Mouse (Mus musculus): Measurements from ENCODE around the gene Pcnx.

DNA sequence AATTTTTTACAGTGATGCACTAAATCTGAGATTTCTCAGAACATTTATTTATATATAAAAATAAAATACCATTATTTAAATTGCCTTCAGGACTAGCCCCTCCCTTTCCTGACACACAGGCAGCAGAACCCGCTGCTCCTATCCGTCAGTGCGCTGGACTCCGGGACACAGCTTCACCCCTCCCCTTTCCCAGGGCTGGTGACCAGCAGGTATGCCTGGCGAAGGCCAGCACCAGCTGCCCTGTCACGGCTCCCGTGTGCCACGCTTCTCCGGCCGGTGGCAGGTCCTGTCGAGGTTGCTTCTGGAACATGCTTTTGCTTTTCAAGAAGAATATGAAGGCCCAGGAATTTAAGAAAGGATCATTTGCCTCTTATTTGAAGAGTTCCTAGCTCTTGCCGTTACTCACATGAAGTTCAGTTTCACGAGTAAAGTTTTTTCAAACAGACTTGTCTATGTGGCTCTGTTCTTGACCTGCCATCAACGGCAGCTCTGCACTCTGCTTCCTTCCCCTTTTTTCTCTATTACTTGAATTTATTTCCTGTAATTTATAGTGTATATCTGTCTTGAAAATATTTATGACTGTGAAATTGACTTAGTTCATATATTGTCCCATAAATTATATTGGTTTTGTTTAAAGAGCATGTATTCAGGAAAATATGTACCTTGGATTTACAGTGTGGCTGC is 137.0 kb downstream of the Pcnx start:
- TF ChIP-seq GATA1 (IDR thresholded peaks at IDR 0.05; ENCODE audit: borderline replicate concordance, low read length) (no peak), FLI1 (IDR thresholded peaks at IDR 0.05; ENCODE audit: low read length) (no peak)

All from megakaryocyte, embryonic 14.5 days (primary cell).